Mouse (Mus musculus) kidney, postnatal 0 days (tissue): ENCODE measurements at regions not wholly inside any gene's neighbourhood (a gene's known extent, or its start where the extent isn't known, plus 50 kb on each side); places are given as distances from the start of the nearest gene placed in this dataset.

Experiments used
- ATAC-seq: fragments of 200-750 bp; cut with Nextera tagmentation; replicated peaks from 2 replicates; pipeline ENCODE4 v1.8.0; 2017; ENCODE audit warnings: low read depth, moderate number of reproducible peaks, moderate TSS enrichment, moderate library complexity; ENCODE audit not compliant: low FRiP score
- DNase-seq: peaks from one replicate; pipeline ENCODE4 v3.0.0-alpha.2; 2016; ENCODE audit warnings: low spot score
- H3K27ac ChIP-seq: fragments of 300-500 bp; sonication (generic); 2 replicates; pipeline ENCODE4 v1.5.1; 2014; ENCODE audit warnings: mild to moderate bottlenecking
- H3K27me3 ChIP-seq: fragments of 300-500 bp; sonication (generic); 2 replicates; pipeline ENCODE4 v1.6.1; 2014; ENCODE audit warnings: low read length, mixed read lengths; ENCODE audit not compliant: insufficient read depth
- H3K36me3 ChIP-seq: fragments of 300-500 bp; sonication (generic); 2 replicates; pipeline ENCODE4 v1.6.1; 2014; ENCODE audit warnings: low read length, mixed read lengths; ENCODE audit not compliant: insufficient read depth
- H3K4me1 ChIP-seq: fragments of 300-500 bp; sonication (generic); replicated peaks from 2 replicates; pipeline ENCODE4 v1.6.1; 2014; ENCODE audit warnings: antibody characterized with exemption, low read length, mixed read lengths; ENCODE audit not compliant: insufficient read depth
- H3K4me2 ChIP-seq: fragments of 300-500 bp; sonication (generic); 2 replicates; pipeline ENCODE4 v1.6.1; 2014; ENCODE audit warnings: mild to moderate bottlenecking, low read length, moderate library complexity, mixed read lengths
- H3K4me3 ChIP-seq: fragments of 300-500 bp; sonication (generic); replicated peaks from 2 replicates; pipeline ENCODE4 v1.5.1; 2014; ENCODE audit warnings: low read depth, low read length
- H3K9ac ChIP-seq: fragments of 300-500 bp; sonication (generic); 2 replicates; pipeline ENCODE4 v1.6.1; 2014; ENCODE audit warnings: low read depth, low read length
- H3K9me3 ChIP-seq: fragments of 300-500 bp; sonication (generic); replicated peaks from 2 replicates; pipeline ENCODE4 v1.6.1; 2016; ENCODE audit warnings: low read length, inconsistent platforms, mixed read lengths
- CTCF ChIP-seq: IDR thresholded peaks from 2 replicates; pipeline ENCODE4 v1.5.1; 2016; ENCODE audit warnings: antibody characterized with exemption, low read depth, mild to moderate bottlenecking, moderate library complexity
- WGBS: fragments of 180-500 bp; shearing (Covaris S2); extraction: QIAGEN DNeasy Blood & Tissue Kit; methylation state at CpG from one replicate; pipeline ENCODE4 v1.1.7; 2014; 5-methylcytosine and 5-hydroxymethylcytosine counted together

GRCm38 (mm10) chr19:49115484-49115883 is 909.7 kb downstream of the Sorcs3 start:
- no peaks in the 10 kb centered on the region for H3K9me3 ChIP-seq
- no peaks in the 10 kb centered on the region for H3K27me3 ChIP-seq
- ATAC-seq, result no peak
- no peaks in the 10 kb centered on the region for H3K36me3 ChIP-seq
- no peaks in the 10 kb centered on the region for H3K4me1 ChIP-seq
- peak; percentile 12 for DNase-seq
- TF ChIP-seq CTCF, result no peak
- no peak overlapping the region for H3K9ac ChIP-seq
- no peak overlapping the region for H3K27ac ChIP-seq
- WGBS, result 59% methylated on average over 1 of the region's 1 CpGs
- H3K4me2 ChIP-seq, result no peak overlapping the region
- H3K4me3 ChIP-seq, result no peak overlapping the region

- Histone ChIP-seq H3K4me2 (no peak overlapping the region), H3K4me1 (no peaks in the 10 kb centered on the region), H3K36me3 (no peaks in the 10 kb centered on the region), H3K9ac (no peak overlapping the region), H3K27me3 (no peaks in the 10 kb centered on the region), H3K27ac (no peak overlapping the region), H3K4me3 (no peak overlapping the region), H3K9me3 (no peaks in the 10 kb centered on the region)
- no peak for TF ChIP-seq CTCF
- WGBS, result 20% methylated on average over 4 of the region's 4 CpGs
- DNase-seq (no peak), ATAC-seq (no peak)
Measured at GRCm38 (mm10) chr19:49131664-49132063, 925.8 kb downstream of the Sorcs3 start.

GRCm38 (mm10) chr19:49172078-49172477 is 966.3 kb downstream of the Sorcs3 start:
- DNase-seq (peak; percentile 29), ATAC-seq (no peak)
- no peak overlapping the region for H3K4me3 ChIP-seq
- no peaks in the 10 kb centered on the region for H3K36me3 ChIP-seq
- H3K9ac ChIP-seq, result no peak overlapping the region
- H3K27me3 ChIP-seq, result no peaks in the 10 kb centered on the region
- WGBS, result 18% methylated on average over 2 of the region's 2 CpGs
- no peak for TF ChIP-seq CTCF
- no peak overlapping the region for H3K4me2 ChIP-seq
- H3K4me1 ChIP-seq, result no peaks in the 10 kb centered on the region
- no peaks in the 10 kb centered on the region for H3K9me3 ChIP-seq
- H3K27ac ChIP-seq, result no peak overlapping the region

GRCm38 (mm10) chr19:49207971-49208370 is 1002.1 kb downstream of the Sorcs3 start:
- H3K27ac ChIP-seq, result no peak overlapping the region
- no peaks in the 10 kb centered on the region for H3K27me3 ChIP-seq
- DNase-seq (peak; percentile 72), ATAC-seq (no peak)
- no peaks in the 10 kb centered on the region for H3K4me1 ChIP-seq
- no peak overlapping the region for H3K9ac ChIP-seq
- no peaks in the 10 kb centered on the region for H3K36me3 ChIP-seq
- no peaks in the 10 kb centered on the region for H3K9me3 ChIP-seq
- WGBS, result 38% methylated on average over 3 of the region's 3 CpGs
- H3K4me3 ChIP-seq, result no peak overlapping the region
- no peak for TF ChIP-seq CTCF
- H3K4me2 ChIP-seq, result no peak overlapping the region

GRCm38 (mm10) chr19:49242601-49243000 is 1036.8 kb downstream of the Sorcs3 start:
- ATAC-seq (no peak), DNase-seq (no peak)
- Histone ChIP-seq H3K9ac (no peak overlapping the region), H3K4me3 (no peak overlapping the region), H3K36me3 (no peaks in the 10 kb centered on the region), H3K4me1 (no peaks in the 10 kb centered on the region), H3K4me2 (no peak overlapping the region), H3K27me3 (no peaks in the 10 kb centered on the region; the same call in 1 of the 2 replicates), H3K9me3 (no peaks in the 10 kb centered on the region), H3K27ac (no peak overlapping the region)
- no peak for TF ChIP-seq CTCF
- 40% methylated on average over 2 of the region's 2 CpGs for WGBS

GRCm38 (mm10) chr19:49245114-49245714 is 1039.4 kb downstream of the Sorcs3 start:
- H3K4me1 ChIP-seq, result no peaks in the 10 kb centered on the region
- H3K27ac ChIP-seq, result no peak overlapping the region
- 70% methylated on average over 3 of the region's 3 CpGs for WGBS
- DNase-seq, result no peak
- no peak for TF ChIP-seq CTCF
- H3K9ac ChIP-seq, result no peak overlapping the region
- no peak overlapping the region for H3K4me2 ChIP-seq
- H3K27me3 ChIP-seq, result no peaks in the 10 kb centered on the region
- no peaks in the 10 kb centered on the region for H3K9me3 ChIP-seq
- no peaks in the 10 kb centered on the region for H3K36me3 ChIP-seq
- no peak overlapping the region for H3K4me3 ChIP-seq
- ATAC-seq, result no peak

GRCm38 (mm10) chr19:49264616-49265015 is 1058.8 kb downstream of the Sorcs3 start:
- H3K27me3 ChIP-seq, result no peaks in the 10 kb centered on the region
- H3K9ac ChIP-seq, result no peak overlapping the region
- no peak for ATAC-seq
- H3K4me2 ChIP-seq, result no peak overlapping the region
- TF ChIP-seq CTCF, result peak; percentile 67
- DNase-seq, result peak; percentile 36
- WGBS, result 64% methylated on average over 1 of the region's 1 CpGs
- H3K27ac ChIP-seq, result no peak overlapping the region
- H3K9me3 ChIP-seq, result no peaks in the 10 kb centered on the region
- no peaks in the 10 kb centered on the region for H3K4me1 ChIP-seq
- H3K4me3 ChIP-seq, result no peak overlapping the region
- no peaks in the 10 kb centered on the region for H3K36me3 ChIP-seq
